Mouse (Mus musculus) frontal cortex, postnatal 10 days (tissue): Measurements from ENCODE around the gene Klf7.

ENCODE experiments used
- DNase-seq, 2 experiments: peaks; one replicate each; pipeline ENCODE4 v3.0.0; 2022; ENCODE audit warnings: low spot score in 2 of 2, mixed read lengths in 1 of 2

The Klf7 gene

GRCm38 (mm10) chr1:64066320-64067254 is 55.5 kb downstream of the Klf7 start:
- DNase-seq, result peak; percentile 44 to 81

DNA sequence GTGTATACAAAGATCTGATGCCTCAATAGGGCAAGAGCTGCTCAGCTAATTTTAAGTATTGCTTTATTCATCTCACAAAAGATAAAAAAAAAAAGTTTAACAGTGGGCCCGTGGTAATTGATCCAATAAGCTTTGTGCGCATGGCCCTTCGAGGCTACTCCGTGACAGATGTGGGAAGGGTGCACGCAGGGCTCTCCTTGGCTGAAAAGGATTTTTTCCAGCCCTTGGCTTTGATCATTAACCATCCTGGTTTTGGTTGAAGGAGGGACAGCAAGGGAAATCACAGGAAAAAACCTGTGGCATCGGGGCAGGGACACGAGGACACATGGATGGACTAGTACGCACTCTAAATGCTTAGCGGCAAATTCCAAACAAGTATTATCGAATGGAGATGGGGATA is 60.6 kb downstream of the Klf7 start:
- DNase-seq, result no peak

DNA sequence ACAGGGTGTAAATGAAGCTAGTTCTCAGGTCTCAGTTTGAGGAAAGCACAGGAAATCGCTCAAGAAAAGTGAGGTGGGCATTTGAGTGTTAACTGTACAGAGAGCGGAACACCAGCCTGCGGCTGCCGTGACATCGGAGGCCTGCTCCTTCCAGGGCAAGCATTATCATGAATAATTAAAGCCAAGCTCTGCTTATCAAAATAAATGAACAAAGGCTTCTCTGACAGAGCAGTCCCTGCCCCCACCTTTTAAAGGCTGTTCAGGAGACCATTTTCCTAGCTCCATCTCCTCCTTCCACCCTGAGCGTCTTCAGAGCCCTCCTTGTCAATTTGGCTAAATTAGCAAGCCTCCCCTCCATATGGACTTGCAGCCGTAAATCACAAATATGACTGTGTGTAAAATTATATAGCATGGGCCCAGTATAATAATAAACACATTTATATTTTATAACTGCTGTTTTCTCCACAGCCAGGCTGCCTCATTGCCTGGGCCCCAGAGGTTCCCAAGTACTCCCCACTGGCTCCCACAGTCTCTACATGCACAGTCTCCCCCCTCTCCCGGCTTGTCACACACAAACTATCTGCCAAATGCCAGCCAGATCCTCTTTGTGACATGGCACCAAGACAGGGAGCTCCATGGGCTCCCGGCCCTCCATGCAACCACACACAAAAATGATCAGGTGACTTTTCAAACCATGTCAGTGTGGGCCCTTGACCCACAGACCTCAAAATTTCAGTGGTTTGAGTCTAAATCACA is 61.2 kb downstream of the Klf7 start:
- no peak for DNase-seq

DNA sequence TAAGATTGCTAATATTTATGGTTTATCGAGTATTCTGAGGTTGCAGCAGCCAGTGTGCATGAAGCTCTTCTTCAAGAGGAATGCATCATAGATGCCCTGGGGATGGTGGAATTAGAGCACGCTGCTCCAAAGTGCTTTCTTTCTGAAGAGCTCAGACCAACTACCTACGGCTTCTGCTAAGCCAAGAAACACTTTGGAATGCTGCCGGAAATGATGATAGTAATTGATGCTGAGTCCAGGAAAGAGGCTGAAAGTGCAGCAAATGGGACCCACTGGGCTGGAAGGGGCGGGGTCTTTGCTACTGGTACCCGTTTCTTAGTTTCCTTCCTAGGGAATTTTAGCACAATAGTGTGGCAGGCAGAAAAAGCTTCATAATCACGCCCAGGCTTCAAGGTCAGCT is 62.0 kb downstream of the Klf7 start:
- DNase-seq, result no peak

- no peak for DNase-seq
These were observed 65.5 kb downstream of the Klf7 start for GRCm38 (mm10) chr1:64056541-64056940.

DNA sequence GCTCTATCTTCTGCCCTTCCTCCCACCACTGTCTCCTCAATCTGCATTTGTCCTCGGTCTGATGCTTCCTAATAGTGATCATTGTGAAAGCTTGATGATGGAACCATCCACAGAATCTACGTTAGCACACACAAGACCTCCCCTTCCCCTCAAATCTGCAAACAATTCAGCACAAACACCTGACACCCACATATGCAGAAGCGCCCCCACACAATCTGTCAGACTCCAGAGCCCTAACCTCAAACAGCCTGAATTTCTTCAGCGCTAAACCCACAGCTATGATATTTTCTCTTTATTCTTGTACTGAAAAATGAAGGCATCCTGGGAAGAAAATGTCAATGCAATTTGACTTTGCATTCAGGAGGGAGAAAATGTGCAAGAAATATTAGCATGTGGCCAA is 66.1 kb downstream of the Klf7 start:
- DNase-seq, result no peak

DNA sequence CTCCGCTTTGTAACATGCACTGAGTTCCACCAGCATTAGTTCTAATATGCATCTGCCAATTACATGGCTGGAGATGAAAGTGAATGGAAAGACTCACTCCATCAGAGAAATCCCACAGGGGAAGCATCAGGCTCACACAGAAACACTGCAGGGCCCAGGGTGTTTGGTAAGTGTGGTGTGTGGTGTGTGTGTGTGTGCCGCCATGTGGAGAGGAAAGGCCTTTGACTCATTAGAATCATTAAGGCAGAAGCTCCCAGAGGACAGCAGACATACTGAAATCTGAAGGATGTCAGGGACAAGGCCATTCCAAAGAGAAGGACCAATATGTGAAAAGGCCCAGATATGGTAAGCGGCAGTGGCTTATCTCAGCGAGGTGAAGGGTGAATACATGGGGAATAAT is 66.9 kb downstream of the Klf7 start:
- DNase-seq, result no peak

DNA sequence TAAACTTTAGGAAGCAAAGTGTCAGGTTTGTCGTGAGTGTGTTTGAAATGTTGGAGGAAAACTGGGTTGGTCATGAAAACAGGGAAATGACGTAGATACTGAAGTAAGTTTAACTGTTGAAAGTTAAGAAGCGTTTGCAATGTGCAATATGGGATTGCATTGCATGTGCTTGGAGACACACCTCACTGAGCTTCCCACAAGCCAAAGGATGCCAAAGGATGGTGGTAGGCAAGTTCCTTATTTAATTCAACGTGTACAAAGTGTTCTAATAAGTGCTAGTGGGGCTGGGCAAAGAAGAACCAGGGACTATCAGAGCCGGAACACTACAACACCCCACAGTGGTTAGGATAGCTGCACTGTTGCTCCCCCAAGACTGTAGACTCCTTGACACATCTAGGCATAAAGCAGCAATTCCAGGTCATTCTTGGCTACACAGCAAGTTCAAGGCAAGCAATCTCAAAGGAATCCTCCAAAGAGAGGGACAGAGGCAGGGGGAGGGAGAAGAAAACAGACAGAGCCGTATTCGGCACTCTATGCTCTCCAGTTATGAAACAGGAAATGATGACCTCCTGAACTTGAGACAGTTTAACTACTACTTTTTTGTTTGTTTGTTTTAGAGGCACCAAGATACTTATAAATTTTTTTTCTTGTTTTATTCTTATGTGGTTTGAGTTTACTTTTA is 69.9 kb downstream of the Klf7 start:
- no peak for DNase-seq

DNA sequence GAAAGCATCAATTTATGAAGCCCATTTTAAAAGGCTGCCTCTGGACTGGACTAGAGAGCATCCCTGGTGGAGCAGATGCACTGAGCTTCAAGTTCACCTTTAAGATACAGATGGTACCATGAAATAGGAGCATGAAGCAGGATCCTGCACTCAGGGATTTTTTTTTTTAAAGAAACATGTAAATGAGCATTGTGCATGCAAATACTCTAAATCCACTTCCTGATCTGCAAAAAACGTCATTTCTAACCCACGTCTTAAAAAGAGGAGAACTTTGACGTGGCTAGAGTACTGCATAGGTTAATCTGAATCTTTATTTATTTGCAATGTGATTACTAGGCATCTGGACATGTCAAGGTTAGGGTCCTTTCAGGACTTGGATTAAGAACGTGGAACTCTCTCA is 73.5 kb downstream of the Klf7 start:
- DNase-seq, result no peak

- no peak for DNase-seq
These were observed 75.3 kb downstream of the Klf7 start for GRCm38 (mm10) chr1:64046802-64047156.

DNA sequence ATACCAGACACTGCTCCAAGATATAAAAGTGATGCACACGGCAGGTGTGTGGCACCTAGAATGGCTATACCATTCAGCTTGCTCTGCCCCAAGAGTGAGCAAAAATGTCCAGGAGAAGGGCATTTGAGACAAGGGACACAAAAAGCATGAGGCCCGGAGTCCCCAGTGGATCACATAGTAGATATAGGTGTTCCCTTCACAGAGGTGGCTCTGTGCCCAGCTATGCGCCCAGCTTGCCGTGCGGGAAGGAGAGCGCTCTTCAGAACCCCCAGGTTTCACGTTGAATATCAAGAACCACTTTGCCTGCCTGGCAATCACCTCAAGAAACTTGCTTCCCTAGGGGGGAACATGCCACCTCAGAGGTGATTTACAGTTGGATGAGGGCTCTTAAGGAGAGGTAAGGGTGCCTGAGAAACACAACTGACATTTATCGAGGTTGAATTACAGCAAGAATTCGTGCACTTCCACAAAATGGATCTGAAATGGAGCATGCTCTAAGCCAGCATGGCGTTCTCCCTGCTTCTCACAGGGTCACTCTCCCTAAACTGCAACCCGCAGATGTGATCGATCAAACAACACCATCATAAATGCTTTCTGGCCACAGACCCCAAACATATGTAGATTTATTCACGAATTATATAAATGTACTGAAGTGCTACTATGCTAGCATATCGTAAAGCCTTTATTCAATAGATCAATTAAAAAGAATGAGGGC is 75.8 kb downstream of the Klf7 start:
- DNase-seq, result no peak

DNA sequence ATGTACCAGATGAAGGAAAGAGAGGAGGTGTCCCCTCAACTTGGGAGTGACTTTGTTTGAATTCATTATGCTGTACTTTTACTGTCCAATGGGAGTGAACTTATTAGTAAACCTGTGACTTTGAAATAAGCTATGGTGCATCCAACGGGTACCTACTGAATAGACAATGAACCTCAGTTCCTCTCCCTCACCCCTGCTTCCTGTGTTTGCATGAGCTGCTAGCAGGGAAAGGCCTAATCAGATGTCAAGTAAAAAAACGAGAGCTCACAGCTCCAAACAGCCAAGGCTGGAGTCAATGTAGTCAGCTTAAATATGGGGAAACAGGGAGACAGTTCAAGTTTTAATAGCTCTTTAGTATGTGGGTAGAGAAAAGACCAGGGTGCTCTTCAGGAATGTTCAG is 77.5 kb downstream of the Klf7 start:
- no peak for DNase-seq

DNA sequence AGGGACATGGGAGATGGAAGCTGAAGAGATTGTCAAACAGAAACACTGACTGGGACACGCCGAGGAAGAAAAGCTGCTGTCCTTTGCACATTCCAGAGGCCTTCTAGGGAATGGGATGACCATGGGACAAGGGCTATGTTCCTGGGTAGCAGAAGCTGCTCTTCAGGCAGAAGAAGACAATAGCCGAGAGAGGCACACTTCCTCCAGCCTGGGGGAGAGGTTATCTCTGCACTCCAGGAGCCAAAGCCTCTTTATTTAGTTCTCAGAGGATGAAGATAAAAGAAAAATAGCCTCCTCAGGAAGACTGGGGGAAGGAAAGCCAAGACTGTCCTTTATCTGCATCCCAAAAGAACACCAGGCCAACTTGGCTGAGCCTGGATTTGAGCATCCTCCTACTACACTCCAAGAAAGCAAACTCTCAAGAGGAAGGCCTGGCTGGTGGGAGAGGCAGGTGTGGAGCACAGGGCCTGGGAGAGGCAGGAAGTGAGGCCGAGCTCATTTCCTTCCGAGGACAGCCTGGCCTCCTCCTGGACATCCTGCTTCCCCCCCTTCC is 81.2 kb downstream of the Klf7 start:
- no peak for DNase-seq

DNA sequence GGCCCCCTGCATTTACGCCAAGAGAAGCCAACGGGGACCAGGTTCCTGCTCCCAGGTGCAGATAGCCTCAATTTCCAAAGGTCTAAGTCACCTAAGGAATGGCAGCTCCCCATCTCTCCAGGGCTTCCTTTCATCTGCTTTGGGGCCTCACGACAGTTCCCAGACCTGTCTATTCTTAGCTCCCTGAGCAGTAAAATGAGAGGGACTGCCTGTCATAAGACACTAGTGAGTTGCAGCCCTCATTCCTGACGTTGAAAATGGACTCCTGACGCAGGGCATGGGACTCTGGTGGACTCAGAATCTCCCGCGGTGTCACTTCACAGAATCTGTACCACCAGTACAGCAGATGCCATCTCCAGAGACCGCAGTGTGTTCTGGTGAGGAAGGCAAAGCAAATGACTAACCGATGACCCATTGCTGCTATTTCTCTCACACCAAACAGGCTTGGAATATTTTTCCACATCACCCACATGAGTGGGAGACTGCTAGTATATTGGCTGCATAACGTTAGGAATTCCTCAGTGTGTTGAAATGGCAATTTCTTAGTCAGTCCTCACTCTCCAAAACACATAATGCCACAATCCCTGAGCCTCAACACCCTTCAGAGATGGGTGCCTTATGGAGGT is 81.9 kb downstream of the Klf7 start:
- no peak for DNase-seq

GRCm38 (mm10) chr1:64038343-64038742 is 83.7 kb downstream of the Klf7 start:
- no peak for DNase-seq

DNA sequence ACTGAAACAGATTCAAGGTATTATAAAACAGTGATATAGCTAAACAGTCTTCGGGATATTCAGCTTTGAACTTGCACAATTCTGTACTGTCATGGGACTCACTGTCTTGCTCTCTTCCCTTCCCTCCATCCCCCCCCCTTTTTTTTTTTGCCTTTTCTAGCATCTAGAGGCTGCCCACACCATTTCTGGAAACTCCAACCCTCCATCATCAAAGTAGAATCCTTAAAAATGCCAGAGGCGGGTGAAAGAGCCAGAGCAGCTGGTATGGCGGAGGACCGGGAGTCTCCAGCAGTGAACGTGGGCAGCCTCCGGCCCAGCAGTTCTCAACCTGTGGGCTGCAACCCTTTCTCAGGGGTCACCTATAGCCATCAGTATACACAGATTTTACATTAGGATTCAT is 84.3 kb downstream of the Klf7 start:
- DNase-seq, result no peak

GRCm38 (mm10) chr1:64036881-64037452 is 85.1 kb downstream of the Klf7 start:
- no peak for DNase-seq

DNA sequence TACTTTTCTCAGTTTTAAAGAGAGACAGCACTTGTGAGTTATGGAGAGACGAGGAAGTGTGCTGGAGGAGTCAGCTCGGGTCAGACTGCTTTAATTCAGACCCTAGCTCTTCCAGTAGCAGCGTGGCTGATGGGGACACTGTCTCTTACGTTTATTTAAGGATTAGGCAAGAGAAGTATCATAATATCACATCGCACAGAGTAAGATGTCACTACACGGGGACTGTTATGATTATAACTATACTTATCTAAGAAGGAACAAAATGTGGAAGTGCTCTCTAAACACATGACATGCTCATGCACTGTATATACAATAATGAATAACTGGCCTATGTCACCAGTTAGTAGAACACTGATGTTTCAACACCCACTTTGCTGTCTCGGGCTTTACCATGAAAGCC is 86.3 kb downstream of the Klf7 start:
- no peak for DNase-seq

- no peak for DNase-seq
These were observed 86.8 kb downstream of the Klf7 start for GRCm38 (mm10) chr1:64035087-64035791.
